Mouse (Mus musculus): Measurements from ENCODE around the gene Wfdc21.

The Wfdc21 gene

DNA sequence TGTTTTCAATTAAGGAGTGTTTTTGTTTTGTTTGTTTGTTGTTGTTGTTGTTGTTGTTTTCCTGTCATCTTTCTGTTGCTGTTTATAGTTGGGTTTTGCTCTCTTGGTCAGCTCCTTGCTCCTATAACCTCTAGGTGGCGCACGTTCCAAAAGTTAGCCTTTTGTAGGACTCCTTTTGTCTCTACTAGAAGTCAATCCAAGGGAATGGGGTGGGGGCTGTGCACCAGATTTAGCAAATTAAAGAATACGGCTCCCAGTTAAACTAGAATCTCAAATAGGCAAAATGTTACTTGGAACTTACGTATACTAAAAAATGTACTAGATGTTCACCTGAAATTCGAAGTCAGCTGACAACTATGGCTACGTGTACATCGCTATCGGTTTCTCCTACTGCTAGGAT lies 55.4 kb downstream of the Wfdc21 start:
- no peak for DNase-seq (ENCODE audit: low spot score in 2 of 2)
